Mouse (Mus musculus): ENCODE measurements around the gene Gcdh. TPM values are rescaled to one million over a fixed set of nuclear protein-coding genes. Genes with fewer than 3 reads are reported as not detected.

Gcdh gene
- polyA plus RNA-seq (2015; fragmentation: Nextera tagmentation; extraction: Ambion mirVana): 44.7 and 48.6 TPM in 2 replicates

- WGBS (ENCODE audit: insufficient replicate concordance): 0% methylated on average over 11 of the region's 11 CpGs
- ATAC-seq (ENCODE audit: low read depth): peak; percentile 97
Observed at GRCm38 (mm10) chr8:84893709-84894134, at the start of gene Gcdh. TSS of gene Gcdh (minus strand) at chr8:84893921.

GRCm38 (mm10) chr8:84937620-84938485 is 44.1 kb upstream of the Gcdh start:
- peak overlapping the region; percentile 53; the same call in 1 of the 2 replicates for H3K4me3 ChIP-seq (replicated peaks)
- peak; percentile 49; the same call in 1 of the 2 replicates for ATAC-seq (ENCODE audit: low read depth)
- H3K9me3 ChIP-seq (replicated peaks): no peaks in the 10 kb centered on the region
- no peak overlapping the region for H3K27ac ChIP-seq
- H3K4me2 ChIP-seq: peak overlapping the region; percentile 72
- no peak for DNase-seq
- H3K36me3 ChIP-seq: no peaks in the 10 kb centered on the region
- peaks cover 36% of the 10 kb centered on the region for H3K4me1 ChIP-seq (replicated peaks)
- H3K27me3 ChIP-seq: peaks cover 94% of the 10 kb centered on the region
- no peak overlapping the region for H3K9ac ChIP-seq
- WGBS (ENCODE audit: insufficient replicate concordance): 41% methylated on average over 13 of the region's 13 CpGs

More at GRCm38 (mm10) chr8:84893709-84894134, at the start of gene Gcdh:
- Histone ChIP-seq H3K4me1 (replicated peaks) (peaks cover 41% of the 10 kb centered on the region), H3K9ac (peak within 1 kb of the TSS; percentile 82), H3K4me3 (replicated peaks) (peak within 1 kb of the TSS; percentile 77), H3K36me3 (peaks cover 34% of the 10 kb centered on the region), H3K4me2 (peak within 1 kb of the TSS; percentile 92), H3K27ac (peak within 1 kb of the TSS; percentile 84), H3K9me3 (replicated peaks) (no peaks in the 10 kb centered on the region), H3K27me3 (no peaks in the 10 kb centered on the region)
- peak; percentile 90 for DNase-seq

DNA sequence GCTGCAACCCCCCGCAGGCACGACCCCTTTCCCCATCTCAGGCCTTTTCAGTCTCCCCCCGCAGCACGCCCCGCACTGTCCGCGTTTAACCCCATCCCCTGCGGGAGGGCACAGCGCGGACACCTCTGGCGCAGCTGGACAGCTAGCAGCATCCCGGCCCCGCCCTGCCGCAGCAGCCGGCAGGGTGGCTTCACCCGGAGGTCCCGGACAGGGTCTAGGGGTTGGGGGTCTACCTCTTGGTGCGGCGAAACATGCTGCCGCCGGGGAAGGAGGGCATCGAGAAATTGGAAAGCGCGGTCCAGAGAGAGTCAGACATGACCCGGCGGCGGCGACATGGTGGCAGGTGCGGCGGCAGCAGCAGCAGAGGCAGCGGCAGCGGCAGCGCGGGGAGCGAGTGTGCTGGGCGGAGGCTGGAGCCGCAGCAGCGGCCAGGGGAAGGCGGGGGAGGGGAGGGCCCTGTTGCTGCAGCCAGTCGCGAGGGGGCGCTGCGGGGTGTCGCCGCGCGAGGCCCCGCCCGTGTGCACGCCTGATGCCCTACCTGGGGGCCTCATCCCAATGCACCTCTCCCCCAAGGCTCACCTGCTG is 43.3 kb upstream of the Gcdh start, which contains the start of gene Mast1:
Gene Mast1, minus strand, starts transcription at position 398 of the 585 bp plus-strand sequence.
- H3K9me3 ChIP-seq (replicated peaks): no peaks in the 10 kb centered on the region
- peak within 1 kb of the TSS; percentile 72 for H3K4me2 ChIP-seq
- H3K36me3 ChIP-seq: no peaks in the 10 kb centered on the region
- H3K4me3 ChIP-seq (replicated peaks): peak within 1 kb of the TSS; percentile 53
- DNase-seq (peak; percentile 49), ATAC-seq (ENCODE audit: low read depth) (peak; percentile 77)
- WGBS (ENCODE audit: insufficient replicate concordance): 2% methylated on average over 49 of the region's 50 CpGs
- H3K4me1 ChIP-seq (replicated peaks): peaks cover 36% of the 10 kb centered on the region
- no peak within 1 kb of the TSS for H3K27ac ChIP-seq
- H3K27me3 ChIP-seq: peaks cover 97% of the 10 kb centered on the region
- peak within 1 kb of the TSS; percentile 47 for H3K9ac ChIP-seq

DNA sequence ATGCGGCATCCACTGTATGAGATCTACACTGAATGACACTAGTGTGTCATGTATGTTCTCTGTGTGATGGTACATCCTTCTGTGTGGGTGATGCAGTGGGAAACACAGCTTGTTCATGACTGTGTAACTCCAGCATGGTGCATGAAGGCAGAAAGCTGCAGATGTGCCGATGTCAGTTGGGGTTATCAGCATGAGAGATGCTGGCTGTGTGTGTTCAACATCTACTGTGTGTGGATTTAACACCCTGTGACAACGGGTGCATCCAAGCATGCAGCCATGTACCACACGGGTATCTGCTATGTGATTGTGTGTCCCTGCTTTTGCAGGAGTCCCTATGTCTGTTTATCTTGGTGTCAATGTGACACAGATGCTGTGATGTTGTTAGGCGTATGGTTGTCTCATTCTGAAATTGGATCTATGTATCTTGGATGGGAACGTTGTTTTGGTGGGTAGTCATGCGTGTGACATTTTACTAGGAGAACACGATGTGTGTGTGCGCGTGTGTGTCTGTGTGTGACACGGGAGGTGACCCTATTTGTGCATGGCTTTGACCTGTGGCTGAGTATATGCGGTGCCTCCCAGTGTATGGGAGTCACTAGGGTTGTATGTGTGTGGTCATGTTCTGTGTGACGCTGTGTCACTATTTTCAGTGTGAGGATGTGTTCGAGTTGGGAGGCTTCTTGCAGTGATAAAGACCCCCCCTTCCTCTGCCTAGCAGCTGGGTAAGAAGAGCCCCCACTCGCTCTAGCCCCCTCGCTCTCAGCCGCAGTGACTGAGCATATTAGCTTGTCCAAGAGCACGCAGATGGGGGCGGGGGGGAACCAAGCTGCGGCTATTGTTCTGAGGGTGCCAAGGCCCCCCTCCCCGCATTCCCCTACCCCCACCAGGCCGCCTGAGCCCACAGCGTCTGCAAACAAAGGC is 42.6 kb upstream of the Gcdh start:
- H3K9me3 ChIP-seq (replicated peaks): no peaks in the 10 kb centered on the region
- H3K36me3 ChIP-seq: no peaks in the 10 kb centered on the region
- H3K27me3 ChIP-seq: peaks cover 98% of the 10 kb centered on the region
- peak overlapping the region; percentile 47 for H3K9ac ChIP-seq
- peaks cover 36% of the 10 kb centered on the region for H3K4me1 ChIP-seq (replicated peaks)
- ATAC-seq (ENCODE audit: low read depth) (no peak), DNase-seq (no peak)
- 19% methylated on average over 23 of the region's 23 CpGs for WGBS (ENCODE audit: insufficient replicate concordance)
- peak overlapping the region; percentile 53 for H3K4me3 ChIP-seq (replicated peaks)
- no peak overlapping the region for H3K27ac ChIP-seq
- H3K4me2 ChIP-seq: peak overlapping the region; percentile 72

DNA sequence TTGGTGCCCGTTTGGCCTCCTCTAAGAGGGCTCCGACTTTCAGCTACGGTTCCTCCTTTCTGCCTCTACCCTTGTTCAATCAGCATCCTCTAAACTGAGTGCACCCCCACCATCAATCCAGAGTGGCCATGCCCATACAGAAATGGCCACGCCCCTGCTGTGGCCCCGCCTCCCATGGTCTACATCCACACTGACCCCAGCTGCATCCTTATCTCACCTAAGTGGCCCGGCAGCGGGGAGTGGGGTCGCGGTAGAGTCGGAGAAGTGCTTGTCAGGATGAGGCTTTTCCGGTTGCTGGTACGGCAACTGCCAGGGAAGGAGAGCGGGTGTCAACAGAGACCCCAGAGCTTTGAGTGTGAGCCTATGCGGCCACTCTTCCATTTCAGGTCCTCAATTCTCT is 41.8 kb upstream of the Gcdh start:
- Histone ChIP-seq H3K9me3 (replicated peaks) (no peaks in the 10 kb centered on the region), H3K4me3 (replicated peaks) (no peak overlapping the region), H3K27me3 (peaks cover 98% of the 10 kb centered on the region), H3K9ac (no peak overlapping the region), H3K27ac (no peak overlapping the region), H3K36me3 (no peaks in the 10 kb centered on the region), H3K4me2 (no peak overlapping the region), H3K4me1 (replicated peaks) (peaks cover 36% of the 10 kb centered on the region)
- 4% methylated on average over 14 of the region's 14 CpGs for WGBS (ENCODE audit: insufficient replicate concordance)
- ATAC-seq (ENCODE audit: low read depth) (no peak), DNase-seq (no peak)

GRCm38 (mm10) chr8:84934860-84935259 is 41.1 kb upstream of the Gcdh start:
- no peak for ATAC-seq (ENCODE audit: low read depth)
- H3K9ac ChIP-seq: no peak overlapping the region
- WGBS (ENCODE audit: insufficient replicate concordance): 5% methylated on average over 15 of the region's 15 CpGs
- H3K4me2 ChIP-seq: no peak overlapping the region
- no peak for DNase-seq
- H3K36me3 ChIP-seq: no peaks in the 10 kb centered on the region
- no peak overlapping the region for H3K4me3 ChIP-seq (replicated peaks)
- H3K4me1 ChIP-seq (replicated peaks): peaks cover 36% of the 10 kb centered on the region
- no peak overlapping the region for H3K27ac ChIP-seq
- peaks cover 99% of the 10 kb centered on the region for H3K27me3 ChIP-seq
- H3K9me3 ChIP-seq (replicated peaks): no peaks in the 10 kb centered on the region

DNA sequence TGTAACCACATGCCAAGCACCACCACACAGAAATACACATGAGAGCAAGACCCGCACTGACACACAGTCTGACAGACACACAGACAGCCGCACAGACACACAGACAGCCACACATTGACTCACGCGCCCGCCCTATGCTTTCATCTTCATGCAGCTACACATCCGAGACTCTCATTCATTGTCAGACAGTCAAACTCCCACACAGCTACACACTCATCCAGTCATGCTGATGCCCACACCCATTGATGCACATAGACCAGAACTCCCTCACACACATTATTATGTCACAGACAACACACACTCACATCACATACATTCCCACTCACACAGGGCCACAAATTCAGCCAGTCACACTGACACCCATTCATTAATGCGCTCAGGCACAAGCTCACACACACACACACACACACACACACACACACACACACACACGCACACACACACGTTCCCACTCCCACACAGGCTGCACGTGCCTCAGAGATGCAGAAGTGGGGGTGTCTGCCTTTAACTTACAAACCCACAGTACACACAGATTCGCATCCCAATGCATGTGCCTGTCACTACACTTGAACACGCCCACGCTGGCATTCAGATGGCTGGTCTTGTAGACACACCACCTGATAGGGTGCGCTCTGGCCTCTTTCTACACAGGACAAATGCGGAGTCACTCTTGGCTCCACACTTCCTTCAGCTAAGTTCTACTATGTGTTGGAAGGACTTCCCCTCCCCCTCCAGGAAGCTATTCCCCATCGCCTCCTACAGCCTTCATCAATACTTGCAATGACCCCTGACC is 40.2 kb upstream of the Gcdh start:
- H3K27ac ChIP-seq: no peak overlapping the region
- H3K9ac ChIP-seq: no peak overlapping the region
- 68% methylated on average over 16 of the region's 16 CpGs for WGBS (ENCODE audit: insufficient replicate concordance)
- peaks cover 37% of the 10 kb centered on the region for H3K4me1 ChIP-seq (replicated peaks)
- H3K27me3 ChIP-seq: peaks cover 99% of the 10 kb centered on the region
- no peaks in the 10 kb centered on the region for H3K9me3 ChIP-seq (replicated peaks)
- no peak overlapping the region for H3K4me2 ChIP-seq
- no peak for ATAC-seq (ENCODE audit: low read depth)
- H3K36me3 ChIP-seq: no peaks in the 10 kb centered on the region
- H3K4me3 ChIP-seq (replicated peaks): no peak overlapping the region
- DNase-seq: no peak

GRCm38 (mm10) chr8:84930582-84930981 is 36.9 kb upstream of the Gcdh start:
- H3K27ac ChIP-seq: no peak overlapping the region
- peaks cover 78% of the 10 kb centered on the region for H3K27me3 ChIP-seq
- no peak for ATAC-seq (ENCODE audit: low read depth)
- H3K4me2 ChIP-seq: no peak overlapping the region
- no peak overlapping the region for H3K9ac ChIP-seq
- no peaks in the 10 kb centered on the region for H3K36me3 ChIP-seq
- WGBS (ENCODE audit: insufficient replicate concordance): 77% methylated on average over 13 of the region's 13 CpGs
- H3K4me1 ChIP-seq (replicated peaks): peaks cover 21% of the 10 kb centered on the region
- no peaks in the 10 kb centered on the region for H3K9me3 ChIP-seq (replicated peaks)
- no peak for DNase-seq
- no peak overlapping the region for H3K4me3 ChIP-seq (replicated peaks)

DNA sequence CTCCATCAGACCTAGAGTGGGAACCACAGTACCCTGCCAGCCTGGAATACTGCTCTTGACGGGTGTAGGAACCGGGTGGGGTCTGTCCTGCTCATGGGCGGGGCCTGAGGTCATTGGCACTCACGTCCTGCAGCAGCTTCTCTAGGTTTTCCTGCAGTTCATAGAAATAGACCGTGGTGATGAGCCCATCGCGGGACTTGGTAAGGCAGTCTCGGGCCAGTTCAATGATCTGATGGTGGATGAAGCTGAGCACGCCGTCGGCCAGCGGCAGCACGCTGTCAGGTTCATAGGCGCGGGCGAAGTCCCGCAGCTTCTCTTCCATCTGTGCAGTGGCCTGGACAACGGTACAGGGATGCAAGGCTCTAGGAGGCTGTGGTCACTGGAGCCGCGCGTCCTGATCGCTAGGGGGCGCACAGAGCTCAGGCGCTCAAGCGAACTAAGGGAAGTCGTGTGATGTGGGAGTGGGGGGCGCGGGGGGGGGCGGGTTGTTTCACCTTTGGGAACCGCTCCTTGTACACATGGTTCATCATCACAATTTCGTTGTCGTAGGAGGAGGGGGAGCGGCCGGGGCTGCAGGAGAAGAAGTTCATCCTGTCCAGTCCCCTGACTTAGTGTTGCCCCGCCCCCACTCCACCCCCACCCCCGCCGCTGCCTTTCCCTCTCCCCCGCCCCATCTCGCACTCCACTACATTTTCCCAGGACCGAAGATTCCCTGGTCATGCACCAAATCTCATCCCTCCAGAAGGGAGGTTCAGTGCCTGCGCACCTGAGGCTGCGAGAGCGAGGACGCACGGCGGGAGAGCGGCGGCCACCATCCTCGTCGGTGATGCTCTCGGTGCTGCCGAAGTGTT is 35.0 kb upstream of the Gcdh start:
- Histone ChIP-seq H3K27ac (no peak overlapping the region), H3K9me3 (replicated peaks) (no peaks in the 10 kb centered on the region), H3K4me3 (replicated peaks) (0 out of 2 replicates have a peak overlapping the region, but pooled peaks have one; percentile 8), H3K4me2 (peak overlapping the region; percentile 47), H3K36me3 (no peaks in the 10 kb centered on the region), H3K9ac (no peak overlapping the region), H3K4me1 (replicated peaks) (peaks cover 8% of the 10 kb centered on the region), H3K27me3 (peaks cover 74% of the 10 kb centered on the region)
- 7% methylated on average over 47 of the region's 52 CpGs for WGBS (ENCODE audit: insufficient replicate concordance)
- ATAC-seq (ENCODE audit: low read depth) (peak; percentile 67), DNase-seq (no peak)

- Histone ChIP-seq H3K27me3 (peaks cover 70% of the 10 kb centered on the region), H3K4me3 (replicated peaks) (no peak overlapping the region), H3K27ac (no peak overlapping the region), H3K36me3 (no peaks in the 10 kb centered on the region), H3K4me1 (replicated peaks) (peaks cover 8% of the 10 kb centered on the region), H3K9me3 (replicated peaks) (no peaks in the 10 kb centered on the region), H3K9ac (no peak overlapping the region), H3K4me2 (no peak overlapping the region)
- no peak for ATAC-seq (ENCODE audit: low read depth)
- 56% methylated on average over 1 of the region's 1 CpGs for WGBS (ENCODE audit: insufficient replicate concordance)
- no peak for DNase-seq
Observed at GRCm38 (mm10) chr8:84927513-84927912, 33.8 kb upstream of the Gcdh start.
